ENCODE assay signal across 21 mouse cellular contexts in the genomic region with DNA sequence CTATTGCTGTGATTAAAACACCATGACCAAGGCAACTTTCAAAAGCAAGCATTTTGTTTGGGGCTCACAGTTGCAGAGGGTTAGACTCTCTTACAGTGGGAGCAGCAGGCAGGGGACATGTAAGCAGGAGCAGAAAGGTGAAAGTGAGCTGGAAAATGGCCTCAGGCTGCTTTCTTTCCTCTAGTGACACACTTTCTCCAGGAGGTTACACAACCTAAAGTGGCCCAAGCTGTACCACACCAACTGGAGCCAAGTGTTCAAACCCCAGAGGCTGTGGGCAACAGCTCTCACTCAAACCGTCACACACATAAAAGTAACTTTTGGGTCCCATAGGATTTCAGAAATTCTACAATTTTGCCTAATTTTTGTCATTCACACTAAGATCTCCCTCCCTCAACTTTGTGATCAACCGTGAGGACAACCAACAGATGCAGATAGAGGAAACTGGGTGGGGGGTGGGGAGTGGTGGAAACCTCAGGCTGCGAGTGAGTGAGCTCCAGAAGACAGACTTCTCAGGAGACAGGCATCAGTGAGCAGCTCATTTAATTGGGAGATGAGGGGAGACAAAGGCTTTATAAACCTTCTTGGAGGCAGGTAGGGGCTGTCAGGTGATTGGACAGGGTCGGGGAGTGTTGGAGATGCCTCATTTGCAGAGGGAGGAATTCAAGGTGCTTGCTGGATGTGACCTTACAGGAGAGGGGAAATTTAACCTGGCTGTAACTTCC. TPM values are rescaled to one million over a fixed set of nuclear protein-coding genes. Genes with fewer than 3 reads are reported as not detected.
A peak's percentile ranks its signal among the peaks of the same experiment; 100 is the strongest.
DNase-seq lines count a peak whose midpoint lies in the region; TF ChIP-seq lines count a peak whose summit lies in the region.
"Had no signal": no experiment of that assay in that cellular context is flagged by ENCODE, and none has a peak within 500 bp of the region (broad histone marks: within the 10 kb centered on the region; RNA-seq: fewer than 3 reads in every experiment).

No protein-coding gene starts in this region.

- dilution Hi-C loops in CH12.LX (cut with MboI; ENCODE audit: extremely low pct_ligation_motif_present, extremely low pct_unique_long_range_greater_than_20kb, low sequenced_read_pairs), result no loop called here

- no peaks in the 10 kb centered on the region for H3K79me2 ChIP-seq in CH12.LX (replicated peaks; ENCODE audit: control insufficient read depth, extremely low read depth, insufficient read depth, poor library complexity, severe bottlenecking)

- no peak for TF ChIP-seq POLR2A in CH12.LX (IDR thresholded peaks at IDR 0.05; ENCODE audit: low read depth, low read length)

- H3K4me1 ChIP-seq in CH12.LX (ENCODE audit: control insufficient read depth in 1 of 2, insufficient read depth in 2 of 2), result peaks cover 0 to 14% of the 10 kb centered on the region in 2 experiments; a peak in 2 of 4 replicates
- H3K4me1 ChIP-seq: embryonic facial prominence, embryonic 10.5 days; forebrain, embryonic 12.5 days; intestine, embryonic 15.5 days; midbrain, embryonic 13.5 days; neural tube, embryonic 13.5 days had no signal

- H3K9me3 ChIP-seq in CH12.LX (replicated peaks; ENCODE audit: low read length), result peaks cover 2% of the 10 kb centered on the region
- H3K9me3 ChIP-seq: embryonic facial prominence, embryonic 10.5 days; forebrain, embryonic 12.5 days; heart, embryonic 12.5 days; intestine, embryonic 15.5 days; liver, embryonic 15.5 days; midbrain, embryonic 13.5 days; neural tube, embryonic 13.5 days had no signal

- no peaks in the 10 kb centered on the region for H3K27me3 ChIP-seq in CH12.LX (replicated peaks)
- H3K27me3 ChIP-seq: forebrain, embryonic 12.5 days; heart, embryonic 12.5 days; intestine, embryonic 15.5 days; liver, embryonic 15.5 days; midbrain, embryonic 13.5 days; neural tube, embryonic 13.5 days had no signal

- TF ChIP-seq RAD21 in CH12.LX (IDR thresholded peaks at IDR 0.05; ENCODE audit: low read depth, low read length), result no peak

- no peak for TF ChIP-seq CTCF in CH12.LX (conservative IDR thresholded peaks at IDR 0.05 in 1 of 2, IDR thresholded peaks at IDR 0.05 in 1 of 2; ENCODE audit: low read depth in 2 of 2, low read length in 2 of 2)

- no peaks in the 10 kb centered on the region for H3K36me3 ChIP-seq in CH12.LX (replicated peaks in 1 of 2; ENCODE audit: control insufficient read depth in 1 of 2, insufficient read depth in 1 of 2, low read length in 1 of 2)
- H3K36me3 ChIP-seq: embryonic facial prominence, embryonic 10.5 days; forebrain, embryonic 12.5 days; heart, embryonic 12.5 days; intestine, embryonic 15.5 days; liver, embryonic 15.5 days; midbrain, embryonic 13.5 days; neural tube, embryonic 13.5 days had no signal

- in situ Hi-C loops in CH12.LX (cut with MboI; ENCODE audit: low pct_ligation_motif_present, low pct_unique_long_range_greater_than_20kb, low sequenced_read_pairs), result no loop called here

- no peak for TF ChIP-seq EP300 in CH12.LX (IDR thresholded peaks at IDR 0.05; ENCODE audit: low read length)

- H3K4me2 ChIP-seq in CH12.LX (ENCODE audit: insufficient read depth, low read depth, poor library complexity, severe bottlenecking), result no peak overlapping the region
- H3K4me2 ChIP-seq: forebrain, embryonic 12.5 days; heart, embryonic 12.5 days; hindbrain, embryonic 14.5 days; intestine, embryonic 15.5 days; liver, embryonic 15.5 days; midbrain, embryonic 13.5 days; neural tube, embryonic 13.5 days had no signal

- no peak overlapping the region for H3K27ac ChIP-seq in CH12.LX (ENCODE audit: insufficient read depth, low read depth)
- H3K27ac ChIP-seq: embryonic facial prominence, embryonic 10.5 days; forebrain, embryonic 12.5 days; gastrocnemius, adult 2 months; hindbrain, embryonic 14.5 days; intestine, embryonic 15.5 days; liver, embryonic 15.5 days; midbrain, embryonic 13.5 days; neural tube, embryonic 13.5 days had no signal

- intact Hi-C loops in heart, postnatal 10 days (cut with DNase I), result no loop called here

- H3K9ac ChIP-seq in CH12.LX (ENCODE audit: insufficient read depth, low read depth), result no peak overlapping the region
- H3K9ac ChIP-seq: forebrain, embryonic 12.5 days; heart, embryonic 12.5 days; hindbrain, embryonic 14.5 days; intestine, embryonic 15.5 days; liver, embryonic 15.5 days; midbrain, embryonic 13.5 days; neural tube, embryonic 13.5 days had no signal

- no peak overlapping the region for H3K4me3 ChIP-seq in CH12.LX (replicated peaks in 1 of 3; ENCODE audit: low read depth in 2 of 3, low read length in 2 of 3, poor library complexity in 1 of 3)
- H3K4me3 ChIP-seq: embryonic facial prominence, embryonic 10.5 days; forebrain, embryonic 12.5 days; gastrocnemius, adult 2 months; heart, embryonic 12.5 days; intestine, embryonic 15.5 days; liver, embryonic 15.5 days; midbrain, embryonic 13.5 days; neural tube, embryonic 13.5 days had no signal

- DNase-seq in kidney, adult 8-10 months, result peak; percentile 19 to 28
- DNase-seq in kidney, postnatal 4 days, result no peak
- peak; percentile 38 for DNase-seq in 416B (ENCODE audit: low read depth)
- peak; percentile 40 for DNase-seq in CH12.LX (ENCODE audit: extremely low read depth)
- peak; percentile 19 to 54 for DNase-seq in kidney, postnatal 25 days
- DNase-seq in Muller cell, postnatal 12 days (ENCODE audit: inconsistent ontology term), result no peak
- no peak for DNase-seq in heart, postnatal 10 days
- DNase-seq: cerebellum, adult 2 months; gastrocnemius, adult 2 months; heart, adult 11 months; layer of hippocampus, postnatal 36 days; right cerebral cortex, postnatal 25 days; thymus, postnatal 36 days had no signal

TF ChIP-seq in CH12.LX, 34 proteins besides CTCF, POLR2A, EP300 and RAD21:
- TF ChIP-seq UBTF (IDR thresholded peaks at IDR 0.05; ENCODE audit: low read depth, low read length) (no peak), NRF1 (IDR thresholded peaks at IDR 0.05; ENCODE audit: low read depth, low read length) (no peak), TBP (conservative IDR thresholded peaks at IDR 0.05; ENCODE audit: low read depth, low read length) (no peak), SIN3A (IDR thresholded peaks at IDR 0.05; ENCODE audit: low read length) (no peak), TCF12 (IDR thresholded peaks at IDR 0.05; ENCODE audit: low read depth, low read length) (no peak), JUN (IDR thresholded peaks at IDR 0.05; ENCODE audit: insufficient read depth, low read depth, low read length) (no peak), ELF1 (IDR thresholded peaks at IDR 0.05; ENCODE audit: low read depth, low read length) (no peak), ZMIZ1 (IDR thresholded peaks at IDR 0.05; ENCODE audit: low read depth, low read length) (no peak), E2F4 (IDR thresholded peaks at IDR 0.05; ENCODE audit: insufficient replicate concordance, low read depth, low read length) (no peak)

RNA-seq across cellular contexts. Expression of a gene that starts 1.5 kb away (rescaled TPM):
- total RNA-seq in CH12.LX (2012; rRNA removed) (6.5 and 7.3 TPM in 2 replicates), CH12.LX (2014; rRNA removed) (21.2 and 22.9 TPM in 2 replicates)
- polyA plus RNA-seq in CH12.LX (2012; ENCODE audit: insufficient read length, low read depth), result 11.9 and 13.0 TPM in 2 replicates
- 10 to 100 TPM; 26.1 to 26.2 TPM for total RNA-seq in heart, postnatal 10 days (2021)

RNA-seq across cellular contexts. Expression of a gene that starts 37.4 kb away (rescaled TPM):
- total RNA-seq in CH12.LX (2012; rRNA removed) (17.2 and 19.0 TPM in 2 replicates), CH12.LX (2014; rRNA removed) (51.0 and 54.2 TPM in 2 replicates)
- polyA plus RNA-seq in CH12.LX (2012; ENCODE audit: insufficient read length, low read depth), result 61.0 and 64.0 TPM in 2 replicates
- total RNA-seq in heart, postnatal 10 days (2021), result 100 to 1,000 TPM; 351 to 367 TPM

Comparison
In these comparisons a context has a peak if more than half of its experiments do, and no peak if none do; other contexts are left out.
1. DNase-seq: peak in kidney, adult 8-10 months (2 of 2), 416B (single experiment), CH12.LX (single experiment) and kidney, postnatal 25 days (2 of 2); none in kidney, postnatal 4 days (0 of 2), Muller cell, postnatal 12 days (single experiment) and heart, postnatal 10 days (0 of 2).
2. RNA of a gene that starts 37.4 kb away (total RNA-seq): 351 to 367 TPM in heart, postnatal 10 days; 17.2 to 54.2 TPM in CH12.LX; every median in the first group is over 4 times any median in the second.